Mouse (Mus musculus): Measurements from ENCODE around the gene Gm1113. TPM values are rescaled to one million over a fixed set of nuclear protein-coding genes. Genes with fewer than 3 reads are reported as not detected.
A peak's percentile ranks its signal among the peaks of the same experiment; 100 is the strongest.

Gene Gm1113
- polyA plus RNA-seq, 1 experiment from 2014 or later: not detected

- Histone ChIP-seq H3K9ac (no peak overlapping the region), H3K27ac (no peak overlapping the region), H3K4me3 (no peak overlapping the region), H3K9me3 (no peaks in the 10 kb centered on the region), H3K4me2 (no peak overlapping the region), H3K36me3 (peaks cover 59% of the 10 kb centered on the region), H3K4me1 (replicated peaks) (no peaks in the 10 kb centered on the region), H3K27me3 (peaks cover 9% of the 10 kb centered on the region)
- no peak for ATAC-seq (ENCODE audit: low FRiP score)
- WGBS: 87% methylated on average over 14 of the region's 14 CpGs
These were observed 25.2 kb upstream of the Gm1113 start for GRCm38 (mm10) chr9:35543099-35543860.

DNA sequence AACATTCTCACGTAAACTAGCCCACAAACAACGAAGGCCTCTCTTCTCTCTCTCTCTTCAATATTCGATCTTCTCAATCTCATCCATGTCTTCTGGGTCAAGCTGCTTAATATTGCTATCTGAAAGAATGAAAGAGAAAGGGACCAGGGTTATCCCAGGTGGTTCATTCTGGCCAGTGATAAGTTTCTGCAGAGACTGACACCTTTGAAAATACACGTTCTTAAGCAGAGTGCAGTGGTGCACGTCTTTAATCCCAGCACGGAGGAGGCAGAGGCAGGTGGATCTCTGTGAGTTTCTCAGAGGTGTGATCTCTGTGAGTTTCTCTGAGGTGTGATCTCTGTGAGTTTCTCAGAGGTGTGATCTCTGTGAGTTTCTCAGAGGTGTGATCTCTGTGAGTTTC, 23.9 kb upstream of the Gm1113 start:
- peaks cover 9% of the 10 kb centered on the region for H3K27me3 ChIP-seq
- no peak overlapping the region for H3K27ac ChIP-seq
- H3K36me3 ChIP-seq: peaks cover 48% of the 10 kb centered on the region
- no peak overlapping the region for H3K4me3 ChIP-seq
- ATAC-seq (ENCODE audit: low FRiP score): no peak
- 75% methylated on average over 6 of the region's 6 CpGs for WGBS
- H3K9me3 ChIP-seq: no peaks in the 10 kb centered on the region
- no peaks in the 10 kb centered on the region for H3K4me1 ChIP-seq (replicated peaks)
- H3K9ac ChIP-seq: no peak overlapping the region
- no peak overlapping the region for H3K4me2 ChIP-seq

DNA sequence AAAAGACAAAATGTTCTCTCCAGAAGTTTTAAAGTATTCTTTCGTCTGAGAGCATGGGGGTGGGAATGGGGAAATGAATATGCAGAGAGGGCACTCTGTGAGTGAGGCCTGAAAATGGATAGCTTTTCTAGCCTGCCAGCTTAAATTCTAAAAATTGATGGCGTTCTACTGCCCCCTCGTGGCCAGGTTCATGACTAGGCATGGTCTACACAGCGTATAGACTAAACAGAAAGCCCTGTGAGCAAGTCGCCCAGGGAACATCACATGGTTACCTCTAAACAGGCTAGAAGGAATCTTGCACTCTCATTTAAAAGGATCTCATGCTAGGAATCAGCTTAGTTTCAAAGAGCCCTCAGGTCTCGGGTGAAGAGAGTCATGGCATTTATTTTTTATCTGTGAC, 23.4 kb upstream of the Gm1113 start:
- H3K9me3 ChIP-seq: no peaks in the 10 kb centered on the region
- H3K27me3 ChIP-seq: peaks cover 9% of the 10 kb centered on the region
- peak; percentile 76 for ATAC-seq (ENCODE audit: low FRiP score)
- H3K36me3 ChIP-seq: peaks cover 44% of the 10 kb centered on the region
- H3K4me1 ChIP-seq (replicated peaks): no peaks in the 10 kb centered on the region
- WGBS: 9% methylated on average over 6 of the region's 6 CpGs
- no peak overlapping the region for H3K4me2 ChIP-seq
- H3K9ac ChIP-seq: no peak overlapping the region
- no peak overlapping the region for H3K27ac ChIP-seq
- no peak overlapping the region for H3K4me3 ChIP-seq

DNA sequence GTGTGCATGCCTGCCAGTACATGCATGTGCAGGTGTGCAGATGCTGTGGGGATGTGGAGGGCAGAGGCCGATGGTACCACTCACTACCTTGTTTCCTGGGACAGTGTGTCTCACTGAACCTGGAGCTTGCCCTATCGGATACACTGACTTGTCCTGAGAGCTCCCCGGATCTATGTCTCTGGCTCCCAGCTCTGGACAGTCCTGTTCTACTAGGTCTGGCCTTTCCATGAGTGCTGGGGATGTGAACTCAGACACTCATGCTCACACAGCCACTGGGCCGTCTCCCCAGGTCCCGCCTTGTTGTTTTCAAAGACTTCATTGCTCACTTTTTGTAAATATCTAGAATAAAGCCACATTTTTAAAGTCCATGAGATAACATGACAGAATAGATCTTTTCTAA, 23.0 kb upstream of the Gm1113 start:
- Histone ChIP-seq H3K9ac (no peak overlapping the region), H3K4me3 (no peak overlapping the region), H3K4me1 (replicated peaks) (no peaks in the 10 kb centered on the region), H3K4me2 (no peak overlapping the region), H3K9me3 (no peaks in the 10 kb centered on the region), H3K27me3 (peaks cover 9% of the 10 kb centered on the region), H3K36me3 (peaks cover 39% of the 10 kb centered on the region), H3K27ac (no peak overlapping the region)
- peak; percentile 38; the same call in 1 of the 2 replicates for ATAC-seq (ENCODE audit: low FRiP score)
- 88% methylated on average over 5 of the region's 5 CpGs for WGBS

DNA sequence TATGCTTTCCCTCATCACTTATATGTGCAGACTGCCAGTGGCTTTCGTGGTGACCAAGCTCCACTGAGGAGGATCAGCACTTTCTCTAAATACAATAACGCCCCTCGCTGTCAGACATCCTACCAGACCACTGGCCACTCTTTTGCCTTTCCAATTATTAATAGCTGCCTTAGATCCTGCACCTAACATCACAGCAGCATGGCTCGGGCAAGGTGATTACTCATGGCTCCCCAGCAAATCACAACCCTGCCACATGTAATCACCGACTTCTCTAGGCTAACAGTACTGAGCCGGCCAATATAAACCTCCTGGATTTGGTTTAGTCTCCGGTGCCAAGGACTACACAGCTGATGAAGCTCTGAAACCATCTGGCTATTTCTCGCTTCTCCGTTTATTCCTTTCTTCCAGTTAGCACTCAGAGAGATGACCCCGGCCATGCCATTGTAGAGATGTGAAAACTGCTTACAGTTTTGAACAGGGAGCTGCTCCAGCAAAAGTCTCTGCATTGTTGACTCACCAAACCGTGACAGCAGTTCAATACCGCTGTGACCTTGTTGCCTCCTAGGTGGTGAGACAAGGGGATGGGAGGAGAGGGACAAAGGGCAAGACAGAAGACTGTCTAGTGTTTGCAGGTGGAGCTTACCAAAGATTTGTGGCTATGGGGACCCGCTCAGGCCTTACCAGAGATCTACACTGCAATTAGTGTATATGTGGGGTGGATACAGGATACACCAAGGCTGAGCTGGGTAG, 21.1 kb upstream of the Gm1113 start:
- 71% methylated on average over 13 of the region's 13 CpGs for WGBS
- H3K27ac ChIP-seq: no peak overlapping the region
- H3K9ac ChIP-seq: no peak overlapping the region
- no peak for ATAC-seq (ENCODE audit: low FRiP score)
- peaks cover 23% of the 10 kb centered on the region for H3K36me3 ChIP-seq
- no peaks in the 10 kb centered on the region for H3K4me1 ChIP-seq (replicated peaks)
- peaks cover 10% of the 10 kb centered on the region for H3K27me3 ChIP-seq
- no peaks in the 10 kb centered on the region for H3K9me3 ChIP-seq
- no peak overlapping the region for H3K4me3 ChIP-seq
- H3K4me2 ChIP-seq: no peak overlapping the region

DNA sequence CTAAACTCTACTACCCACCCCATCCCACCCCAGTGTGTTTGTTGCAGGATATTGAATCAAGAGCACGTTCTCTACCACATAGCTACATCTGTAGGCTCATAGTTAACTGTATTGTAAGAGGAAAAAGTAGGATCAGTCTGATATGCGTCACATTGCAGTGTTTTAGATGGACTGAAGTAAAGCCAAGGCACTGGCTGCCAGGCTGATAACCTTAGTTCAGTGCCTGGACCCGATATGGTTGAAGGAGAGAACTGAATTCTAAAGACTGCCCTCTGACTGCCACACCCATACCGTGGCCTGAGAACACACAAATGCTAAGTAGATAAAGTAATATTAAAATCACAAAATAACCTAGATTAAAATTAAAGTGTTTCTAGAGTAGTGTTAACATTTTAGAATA, 17.8 kb upstream of the Gm1113 start:
- 77% methylated on average over 4 of the region's 4 CpGs for WGBS
- no peak for ATAC-seq (ENCODE audit: low FRiP score)

GRCm38 (mm10) chr9:35535110-35535509, 17.0 kb upstream of the Gm1113 start:
- H3K4me3 ChIP-seq: no peak overlapping the region
- no peak overlapping the region for H3K9ac ChIP-seq
- H3K4me2 ChIP-seq: no peak overlapping the region
- 0 out of 2 replicates have a peak, but pooled peaks cover 4% of the 10 kb centered on the region for H3K36me3 ChIP-seq
- peak; percentile 91 for ATAC-seq (ENCODE audit: low FRiP score)
- WGBS: 10% methylated on average over 2 of the region's 2 CpGs
- H3K27ac ChIP-seq: no peak overlapping the region
- no peaks in the 10 kb centered on the region for H3K4me1 ChIP-seq (replicated peaks)
- H3K27me3 ChIP-seq: peaks cover 25% of the 10 kb centered on the region
- H3K9me3 ChIP-seq: no peaks in the 10 kb centered on the region

More for the DNA sequence above, 17.8 kb upstream of the Gm1113 start:
- no peaks in the 10 kb centered on the region for H3K4me1 ChIP-seq (replicated peaks)
- no peak overlapping the region for H3K9ac ChIP-seq
- peaks cover 27% of the 10 kb centered on the region for H3K27me3 ChIP-seq
- no peak overlapping the region for H3K4me3 ChIP-seq
- H3K4me2 ChIP-seq: no peak overlapping the region
- H3K27ac ChIP-seq: no peak overlapping the region
- no peaks in the 10 kb centered on the region for H3K9me3 ChIP-seq
- H3K36me3 ChIP-seq: 0 out of 2 replicates have a peak, but pooled peaks cover 7% of the 10 kb centered on the region

- H3K9me3 ChIP-seq: no peaks in the 10 kb centered on the region
- no peak for ATAC-seq (ENCODE audit: low FRiP score)
- no peak overlapping the region for H3K4me2 ChIP-seq
- H3K4me3 ChIP-seq: no peak overlapping the region
- no peaks in the 10 kb centered on the region for H3K36me3 ChIP-seq
- 77% methylated on average over 9 of the region's 9 CpGs for WGBS
- peaks cover 4% of the 10 kb centered on the region for H3K4me1 ChIP-seq (replicated peaks)
- H3K27me3 ChIP-seq: peaks cover 21% of the 10 kb centered on the region
- H3K27ac ChIP-seq: no peak overlapping the region
- no peak overlapping the region for H3K9ac ChIP-seq
These were observed 15.2 kb upstream of the Gm1113 start for GRCm38 (mm10) chr9:35533266-35533665.

DNA sequence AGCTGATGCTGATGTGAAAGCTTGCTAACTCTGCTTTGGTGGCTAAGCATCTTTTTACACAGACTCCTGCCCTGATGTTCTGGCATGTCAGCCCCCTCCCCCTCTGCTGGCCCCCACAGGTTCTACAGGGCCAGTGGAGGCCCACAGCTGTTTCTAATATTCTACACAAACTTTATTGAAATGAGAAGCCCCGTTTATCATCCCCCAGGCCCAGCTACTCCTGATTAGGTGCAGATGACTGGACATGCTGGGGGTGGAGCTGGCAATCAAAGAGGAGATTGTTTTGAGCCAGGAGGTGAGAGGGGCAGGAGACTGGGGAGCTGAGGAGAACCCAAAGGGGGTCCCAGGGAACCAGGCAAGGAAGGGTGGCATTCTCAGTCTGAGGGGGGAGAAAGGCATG, 11.7 kb upstream of the Gm1113 start:
- Histone ChIP-seq H3K36me3 (no peaks in the 10 kb centered on the region), H3K9me3 (no peaks in the 10 kb centered on the region), H3K9ac (no peak overlapping the region), H3K4me3 (no peak overlapping the region), H3K4me1 (replicated peaks) (peaks cover 4% of the 10 kb centered on the region), H3K27me3 (peaks cover 24% of the 10 kb centered on the region), H3K27ac (0 out of 2 replicates have a peak overlapping the region, but pooled peaks have one; percentile 35), H3K4me2 (no peak overlapping the region)
- 19% methylated on average over 1 of the region's 1 CpGs for WGBS
- no peak for ATAC-seq (ENCODE audit: low FRiP score)

DNA sequence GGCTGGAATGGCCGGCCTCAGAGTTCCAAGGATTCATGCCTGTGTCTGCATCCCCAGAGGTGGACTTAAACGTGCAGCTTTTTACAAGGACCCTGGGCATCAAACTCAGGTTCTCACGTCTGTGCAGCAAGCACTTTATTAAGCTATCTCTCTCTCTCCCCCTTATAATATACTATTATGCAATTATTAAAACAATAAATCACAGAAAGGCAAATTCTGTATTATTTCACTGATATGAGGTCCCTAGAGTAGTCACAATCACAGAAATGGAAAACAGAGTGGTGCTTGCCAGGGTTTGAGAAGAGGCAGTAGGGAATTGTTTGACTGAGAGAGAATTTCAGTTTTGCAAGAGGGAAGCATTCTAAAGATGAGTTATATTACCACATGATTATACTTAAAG, 11.1 kb upstream of the Gm1113 start:
- H3K4me3 ChIP-seq: no peak overlapping the region
- WGBS: 70% methylated on average over 3 of the region's 3 CpGs
- no peak overlapping the region for H3K27ac ChIP-seq
- no peak overlapping the region for H3K4me2 ChIP-seq
- no peak overlapping the region for H3K9ac ChIP-seq
- H3K36me3 ChIP-seq: no peaks in the 10 kb centered on the region
- peaks cover 24% of the 10 kb centered on the region for H3K27me3 ChIP-seq
- H3K4me1 ChIP-seq (replicated peaks): peaks cover 8% of the 10 kb centered on the region
- ATAC-seq (ENCODE audit: low FRiP score): no peak
- H3K9me3 ChIP-seq: no peaks in the 10 kb centered on the region

DNA sequence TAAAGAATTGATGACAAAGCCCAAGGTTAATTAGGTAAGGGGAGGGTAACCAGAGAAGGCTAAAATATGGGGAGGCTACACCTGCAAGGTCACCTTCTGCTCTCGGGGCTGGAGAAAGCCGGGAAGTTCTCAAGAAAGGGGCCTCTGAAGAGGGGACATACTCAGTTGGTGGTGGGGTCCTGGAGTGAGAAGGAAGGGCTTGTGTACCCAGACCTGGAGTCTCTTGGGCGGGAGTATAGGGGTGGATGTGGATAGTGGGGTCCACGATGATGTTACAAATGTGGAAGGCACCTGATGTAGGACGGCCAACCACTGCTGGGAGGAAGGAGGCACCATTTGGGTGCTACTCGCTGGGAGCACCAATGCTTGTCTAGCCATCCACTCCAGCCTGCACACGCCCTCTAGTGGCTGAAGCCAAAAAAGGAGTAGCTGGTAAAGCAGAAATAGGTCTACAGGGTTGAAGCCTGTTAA, 5.9 kb upstream of the Gm1113 start:
- Histone ChIP-seq H3K4me3 (no peak overlapping the region), H3K4me1 (replicated peaks) (peaks cover 14% of the 10 kb centered on the region), H3K27ac (0 out of 2 replicates have a peak overlapping the region, but pooled peaks have one; percentile 14), H3K27me3 (peaks cover 22% of the 10 kb centered on the region; the same call in 1 of the 2 replicates), H3K9me3 (no peaks in the 10 kb centered on the region), H3K9ac (no peak overlapping the region), H3K36me3 (no peaks in the 10 kb centered on the region), H3K4me2 (peak overlapping the region; percentile 34; the same call in 1 of the 2 replicates)
- ATAC-seq (ENCODE audit: low FRiP score): peak; percentile 81
- WGBS: 20% methylated on average over 7 of the region's 7 CpGs

- Histone ChIP-seq H3K27ac (0 out of 2 replicates have a peak overlapping the region, but pooled peaks have one; percentile 14), H3K4me3 (no peak overlapping the region), H3K9ac (no peak overlapping the region), H3K9me3 (no peaks in the 10 kb centered on the region), H3K4me2 (peak overlapping the region; percentile 34; the same call in 1 of the 2 replicates), H3K36me3 (no peaks in the 10 kb centered on the region), H3K4me1 (replicated peaks) (peaks cover 14% of the 10 kb centered on the region), H3K27me3 (peaks cover 22% of the 10 kb centered on the region; the same call in 1 of the 2 replicates)
- 5% methylated on average over 5 of the region's 5 CpGs for WGBS
- ATAC-seq (ENCODE audit: low FRiP score): peak; percentile 83
These were observed 5.5 kb upstream of the Gm1113 start for GRCm38 (mm10) chr9:35523541-35523940.

Data from hindbrain, embryonic 13.5 days (tissue).